Mouse (Mus musculus): ENCODE measurements around the gene Tmem63c. TPM values are rescaled to one million over a fixed set of nuclear protein-coding genes. Genes with fewer than 3 reads are reported as not detected.

Gene Tmem63c
- polyA plus RNA-seq, 1 experiment from 2014 or later = 0.92 TPM

DNA sequence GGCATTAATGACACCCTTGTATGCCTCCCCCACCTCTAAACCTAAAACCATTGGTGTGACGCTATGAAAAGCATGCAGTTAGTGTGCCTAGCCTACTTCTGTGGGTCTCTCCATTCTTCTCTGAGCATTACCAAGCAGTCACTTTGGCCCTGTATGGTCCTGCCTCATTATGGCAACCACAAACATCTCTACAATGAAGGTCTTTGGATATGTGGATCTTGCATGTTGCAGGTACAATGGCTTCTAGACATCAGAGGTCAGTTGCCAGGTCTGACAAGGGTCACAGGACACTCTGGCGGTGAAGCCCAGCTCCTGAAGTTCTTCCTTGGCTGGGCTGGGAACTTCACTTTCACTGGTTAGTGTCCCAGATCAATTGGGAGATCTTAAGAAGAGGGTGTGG, 866 bp downstream of the Tmem63c start:
- no peak for ATAC-seq
- Histone ChIP-seq H3K27ac (ENCODE audit: low read length) (no peak overlapping the region), H3K4me3 (ENCODE audit: low read length) (no peak overlapping the region), H3K9ac (ENCODE audit: low read depth, low read length) (no peak overlapping the region), H3K36me3 (ENCODE audit: control insufficient read depth, insufficient read depth, low read length) (no peaks in the 10 kb centered on the region), H3K27me3 (replicated peaks; ENCODE audit: control insufficient read depth, insufficient read depth, low read length) (peaks cover 11% of the 10 kb centered on the region), H3K9me3 (ENCODE audit: control insufficient read depth, low read length) (no peaks in the 10 kb centered on the region), H3K4me2 (ENCODE audit: low read depth, low read length) (no peak overlapping the region), H3K4me1 (ENCODE audit: control insufficient read depth, insufficient read depth, low read length) (0 out of 2 replicates have a peak, but pooled peaks cover 5% of the 10 kb centered on the region)
- 76% methylated on average over 2 of the region's 2 CpGs for WGBS

GRCm38 (mm10) chr12:87023456-87023855, 2.3 kb downstream of the Tmem63c start:
- WGBS = 69% methylated on average over 3 of the region's 3 CpGs
- no peak for ATAC-seq
- no peak overlapping the region for H3K4me2 ChIP-seq (ENCODE audit: low read depth, low read length)
- H3K9ac ChIP-seq (ENCODE audit: low read depth, low read length) = no peak overlapping the region
- H3K27ac ChIP-seq (ENCODE audit: low read length) = no peak overlapping the region
- H3K36me3 ChIP-seq (ENCODE audit: control insufficient read depth, insufficient read depth, low read length) = no peaks in the 10 kb centered on the region
- H3K4me1 ChIP-seq (ENCODE audit: control insufficient read depth, insufficient read depth, low read length) = 0 out of 2 replicates have a peak, but pooled peaks cover 5% of the 10 kb centered on the region
- H3K27me3 ChIP-seq (replicated peaks; ENCODE audit: control insufficient read depth, insufficient read depth, low read length) = peaks cover 19% of the 10 kb centered on the region
- H3K9me3 ChIP-seq (ENCODE audit: control insufficient read depth, low read length) = no peaks in the 10 kb centered on the region
- H3K4me3 ChIP-seq (ENCODE audit: low read length) = no peak overlapping the region

- Histone ChIP-seq H3K27me3 (replicated peaks; ENCODE audit: control insufficient read depth, insufficient read depth, low read length) (peaks cover 19% of the 10 kb centered on the region), H3K36me3 (ENCODE audit: control insufficient read depth, insufficient read depth, low read length) (no peaks in the 10 kb centered on the region), H3K27ac (ENCODE audit: low read length) (no peak overlapping the region), H3K4me2 (ENCODE audit: low read depth, low read length) (peak overlapping the region; percentile 19), H3K9ac (ENCODE audit: low read depth, low read length) (no peak overlapping the region), H3K9me3 (ENCODE audit: control insufficient read depth, low read length) (no peaks in the 10 kb centered on the region), H3K4me1 (ENCODE audit: control insufficient read depth, insufficient read depth, low read length) (0 out of 2 replicates have a peak, but pooled peaks cover 5% of the 10 kb centered on the region), H3K4me3 (ENCODE audit: low read length) (peak overlapping the region; percentile 14; the same call in 1 of the 2 replicates)
- WGBS = 2% methylated on average over 30 of the region's 30 CpGs
- ATAC-seq = peak; percentile 42; the same call in 1 of the 2 replicates
Observed at GRCm38 (mm10) chr12:87026109-87026870, 5.2 kb downstream of the Tmem63c start.

DNA sequence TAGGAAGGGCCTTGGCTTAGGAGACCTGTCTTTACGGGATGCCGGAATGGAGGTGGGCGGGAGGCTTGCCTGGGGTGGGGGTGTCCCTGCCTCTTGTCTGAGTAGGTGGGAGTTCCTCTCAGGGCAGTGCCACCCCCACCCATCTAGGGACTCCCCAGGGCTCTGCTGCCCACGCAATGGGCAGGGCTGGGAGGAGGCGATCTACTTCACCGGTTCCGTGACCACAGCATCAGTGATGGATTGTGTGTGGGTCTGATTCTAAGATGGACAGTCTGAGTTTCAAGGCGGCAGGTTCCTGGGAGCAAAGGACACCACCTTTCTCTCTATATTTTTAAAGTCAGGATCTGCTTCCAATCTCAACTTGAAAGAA, 5.7 kb downstream of the Tmem63c start:
- Histone ChIP-seq H3K9me3 (ENCODE audit: control insufficient read depth, low read length) (no peaks in the 10 kb centered on the region), H3K36me3 (ENCODE audit: control insufficient read depth, insufficient read depth, low read length) (no peaks in the 10 kb centered on the region), H3K27me3 (replicated peaks; ENCODE audit: control insufficient read depth, insufficient read depth, low read length) (peaks cover 19% of the 10 kb centered on the region), H3K4me2 (ENCODE audit: low read depth, low read length) (peak overlapping the region; percentile 19; the same call in 1 of the 2 replicates), H3K27ac (ENCODE audit: low read length) (no peak overlapping the region), H3K4me3 (ENCODE audit: low read length) (no peak overlapping the region), H3K9ac (ENCODE audit: low read depth, low read length) (no peak overlapping the region), H3K4me1 (ENCODE audit: control insufficient read depth, insufficient read depth, low read length) (0 out of 2 replicates have a peak, but pooled peaks cover 5% of the 10 kb centered on the region)
- 19% methylated on average over 8 of the region's 8 CpGs for WGBS
- ATAC-seq = no peak

GRCm38 (mm10) chr12:87027391-87027790, 6.3 kb downstream of the Tmem63c start:
- WGBS = 52% methylated on average over 5 of the region's 5 CpGs
- Histone ChIP-seq H3K27ac (ENCODE audit: low read length) (no peak overlapping the region), H3K4me2 (ENCODE audit: low read depth, low read length) (no peak overlapping the region), H3K9me3 (ENCODE audit: control insufficient read depth, low read length) (no peaks in the 10 kb centered on the region), H3K36me3 (ENCODE audit: control insufficient read depth, insufficient read depth, low read length) (no peaks in the 10 kb centered on the region), H3K4me3 (ENCODE audit: low read length) (no peak overlapping the region), H3K27me3 (replicated peaks; ENCODE audit: control insufficient read depth, insufficient read depth, low read length) (peaks cover 19% of the 10 kb centered on the region), H3K9ac (ENCODE audit: low read depth, low read length) (no peak overlapping the region), H3K4me1 (ENCODE audit: control insufficient read depth, insufficient read depth, low read length) (0 out of 2 replicates have a peak, but pooled peaks cover 5% of the 10 kb centered on the region)
- ATAC-seq = no peak

DNA sequence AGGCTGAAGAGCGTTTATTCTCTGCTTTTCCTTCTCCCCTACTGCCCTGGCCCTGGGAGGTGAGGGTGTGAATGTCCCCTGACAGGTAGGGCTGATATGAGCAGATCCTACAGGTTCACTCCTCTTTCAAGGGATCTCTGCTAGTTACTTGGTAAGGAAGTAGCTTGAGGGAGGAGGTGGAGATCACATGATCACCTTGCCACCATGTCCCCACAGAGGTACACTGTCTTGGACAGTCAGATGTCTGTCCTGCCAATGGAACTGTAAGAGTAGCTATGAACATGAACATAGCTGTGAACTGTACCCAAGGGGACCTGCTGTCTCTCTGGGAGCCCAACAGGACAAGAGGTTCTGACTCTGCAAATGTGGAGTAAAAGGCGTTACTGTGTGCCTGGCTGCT, 6.9 kb downstream of the Tmem63c start:
- Histone ChIP-seq H3K4me3 (ENCODE audit: low read length) (no peak overlapping the region), H3K9me3 (ENCODE audit: control insufficient read depth, low read length) (no peaks in the 10 kb centered on the region), H3K9ac (ENCODE audit: low read depth, low read length) (no peak overlapping the region), H3K36me3 (ENCODE audit: control insufficient read depth, insufficient read depth, low read length) (no peaks in the 10 kb centered on the region), H3K27me3 (replicated peaks; ENCODE audit: control insufficient read depth, insufficient read depth, low read length) (peaks cover 19% of the 10 kb centered on the region), H3K4me1 (ENCODE audit: control insufficient read depth, insufficient read depth, low read length) (0 out of 2 replicates have a peak, but pooled peaks cover 5% of the 10 kb centered on the region), H3K27ac (ENCODE audit: low read length) (no peak overlapping the region), H3K4me2 (ENCODE audit: low read depth, low read length) (no peak overlapping the region)
- no peak for ATAC-seq
- 70% methylated on average over 2 of the region's 2 CpGs for WGBS

DNA sequence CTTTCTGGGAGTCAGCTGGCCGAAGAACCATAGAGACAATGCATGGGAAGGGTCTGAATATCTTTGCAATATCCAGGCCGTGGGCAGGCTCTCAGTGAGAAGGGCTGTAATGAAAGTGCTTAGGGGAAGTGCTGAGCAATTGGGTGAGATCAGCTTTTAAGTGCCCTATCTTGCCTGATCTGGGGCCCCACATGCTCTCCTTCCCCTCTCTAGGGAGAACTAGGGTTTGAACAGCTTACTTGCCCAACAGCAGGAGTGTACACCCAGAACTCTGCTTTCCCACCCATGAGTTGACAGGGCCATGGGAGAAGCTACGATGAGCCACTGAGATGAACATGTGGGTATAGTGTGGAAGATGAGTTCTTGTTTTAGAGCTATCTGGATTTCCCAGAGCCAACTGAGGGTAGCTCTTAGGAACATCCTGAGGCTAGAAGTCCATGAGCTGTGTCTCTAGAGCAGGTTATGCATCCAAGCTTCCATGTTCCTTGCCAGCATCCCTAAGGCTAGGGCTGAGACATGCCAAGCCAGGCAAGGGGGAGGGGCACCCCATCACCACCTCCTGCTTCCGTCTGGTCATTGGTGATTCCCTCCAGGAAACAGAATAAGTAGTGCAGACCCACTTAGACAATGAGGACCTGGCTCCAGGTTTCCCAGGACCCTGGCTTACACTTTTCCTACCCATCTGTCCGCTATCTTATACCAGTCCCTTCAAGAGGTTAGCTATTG, 8.3 kb downstream of the Tmem63c start:
- WGBS = 66% methylated on average over 5 of the region's 5 CpGs
- H3K4me3 ChIP-seq (ENCODE audit: low read length) = no peak overlapping the region
- H3K27me3 ChIP-seq (replicated peaks; ENCODE audit: control insufficient read depth, insufficient read depth, low read length) = peaks cover 19% of the 10 kb centered on the region
- 0 out of 2 replicates have a peak, but pooled peaks cover 5% of the 10 kb centered on the region for H3K4me1 ChIP-seq (ENCODE audit: control insufficient read depth, insufficient read depth, low read length)
- no peak overlapping the region for H3K4me2 ChIP-seq (ENCODE audit: low read depth, low read length)
- no peaks in the 10 kb centered on the region for H3K9me3 ChIP-seq (ENCODE audit: control insufficient read depth, low read length)
- no peaks in the 10 kb centered on the region for H3K36me3 ChIP-seq (ENCODE audit: control insufficient read depth, insufficient read depth, low read length)
- H3K27ac ChIP-seq (ENCODE audit: low read length) = no peak overlapping the region
- no peak for ATAC-seq
- H3K9ac ChIP-seq (ENCODE audit: low read depth, low read length) = no peak overlapping the region

DNA sequence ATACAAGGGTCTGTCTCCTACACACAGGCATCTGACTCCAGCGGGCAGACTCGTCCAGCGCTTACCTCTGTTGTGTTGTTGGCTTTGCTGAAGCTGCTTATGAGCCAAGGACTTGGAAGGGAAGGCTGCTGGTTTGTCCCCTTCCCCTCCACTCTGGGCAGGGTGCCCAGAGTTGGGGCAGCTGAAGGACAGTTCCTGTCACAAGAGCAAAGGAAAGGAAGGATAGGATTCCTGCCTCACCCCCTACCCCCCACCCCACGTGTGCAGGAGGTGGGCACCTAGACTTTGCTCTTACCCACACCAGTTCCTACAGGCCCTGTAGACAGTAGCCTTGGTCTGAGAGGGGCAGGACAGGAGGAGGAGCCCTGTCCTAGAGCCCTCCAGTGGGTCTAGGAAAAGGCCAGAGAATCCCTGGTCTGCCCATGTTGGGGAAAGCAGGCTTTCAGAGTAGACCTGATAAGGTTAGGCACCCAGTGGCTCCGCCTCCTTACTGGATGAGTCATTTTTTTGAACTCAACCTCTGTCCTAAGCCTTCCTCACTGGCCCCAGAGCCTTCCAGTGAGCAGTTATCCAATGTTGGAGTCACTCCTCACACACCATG, 10.1 kb downstream of the Tmem63c start:
- ATAC-seq = no peak
- no peaks in the 10 kb centered on the region for H3K9me3 ChIP-seq (ENCODE audit: control insufficient read depth, low read length)
- H3K27me3 ChIP-seq (replicated peaks; ENCODE audit: control insufficient read depth, insufficient read depth, low read length) = peaks cover 15% of the 10 kb centered on the region
- no peak overlapping the region for H3K27ac ChIP-seq (ENCODE audit: low read length)
- H3K4me3 ChIP-seq (ENCODE audit: low read length) = no peak overlapping the region
- no peak overlapping the region for H3K9ac ChIP-seq (ENCODE audit: low read depth, low read length)
- 72% methylated on average over 5 of the region's 5 CpGs for WGBS
- H3K4me1 ChIP-seq (ENCODE audit: control insufficient read depth, insufficient read depth, low read length) = 0 out of 2 replicates have a peak, but pooled peaks cover 2% of the 10 kb centered on the region
- H3K36me3 ChIP-seq (ENCODE audit: control insufficient read depth, insufficient read depth, low read length) = no peaks in the 10 kb centered on the region
- no peak overlapping the region for H3K4me2 ChIP-seq (ENCODE audit: low read depth, low read length)

- Histone ChIP-seq H3K9me3 (ENCODE audit: control insufficient read depth, low read length) (no peaks in the 10 kb centered on the region), H3K27me3 (replicated peaks; ENCODE audit: control insufficient read depth, insufficient read depth, low read length) (no peaks in the 10 kb centered on the region), H3K9ac (ENCODE audit: low read depth, low read length) (no peak overlapping the region), H3K36me3 (ENCODE audit: control insufficient read depth, insufficient read depth, low read length) (no peaks in the 10 kb centered on the region), H3K27ac (ENCODE audit: low read length) (no peak overlapping the region), H3K4me2 (ENCODE audit: low read depth, low read length) (no peak overlapping the region), H3K4me3 (ENCODE audit: low read length) (no peak overlapping the region), H3K4me1 (ENCODE audit: control insufficient read depth, insufficient read depth, low read length) (no peaks in the 10 kb centered on the region)
- WGBS = 93% methylated on average over 7 of the region's 7 CpGs
- no peak for ATAC-seq
Observed at GRCm38 (mm10) chr12:87036631-87037030, 15.5 kb downstream of the Tmem63c start.

Data from intestine, embryonic 16.5 days (tissue).